Mouse (Mus musculus) frontal cortex, postnatal 36 days (tissue): ENCODE data around the gene Lurap1l.
"Not testable (repeated sequence)": the region's sequence is repeated elsewhere in the genome, so short reads cannot be mapped to it uniquely, and the experiment has no call there.

ENCODE experiments used
- DNase-seq, 2 experiments: peaks; one replicate each; pipeline ENCODE4 v3.0.0; 2022; ENCODE audit warnings: low spot score in 2 of 2

Lurap1l gene

DNA sequence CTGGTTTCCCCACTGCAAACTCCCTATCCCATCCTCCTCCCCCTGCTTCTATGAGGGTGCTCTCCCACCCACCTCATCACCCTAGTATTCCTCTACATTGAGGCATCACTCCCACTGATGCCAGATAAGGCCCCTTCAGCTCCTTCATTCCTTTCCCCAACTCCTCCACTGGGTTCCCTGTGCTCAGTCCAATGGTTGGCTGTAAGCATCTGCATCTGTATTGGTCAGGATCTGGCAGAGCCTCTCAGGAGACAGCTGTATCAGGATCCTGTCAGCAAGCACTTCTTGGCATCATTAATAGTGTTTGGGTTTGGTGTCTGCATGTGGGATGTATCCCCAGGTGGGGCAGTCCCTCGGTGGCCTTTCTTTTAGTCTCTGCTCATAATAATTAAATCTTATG is 6.7 kb downstream of the Lurap1l start:
- not testable (repeated sequence) for DNase-seq

GRCm38 (mm10) chr4:80917812-80918211 is 7.4 kb downstream of the Lurap1l start:
- no peak for DNase-seq

GRCm38 (mm10) chr4:80918526-80919129 is 8.2 kb downstream of the Lurap1l start:
- no peak for DNase-seq

- DNase-seq, result no peak
These were observed 8.9 kb downstream of the Lurap1l start for GRCm38 (mm10) chr4:80919217-80919867.

- DNase-seq, result no peak
These were observed 11.4 kb downstream of the Lurap1l start for GRCm38 (mm10) chr4:80921646-80922489.

DNA sequence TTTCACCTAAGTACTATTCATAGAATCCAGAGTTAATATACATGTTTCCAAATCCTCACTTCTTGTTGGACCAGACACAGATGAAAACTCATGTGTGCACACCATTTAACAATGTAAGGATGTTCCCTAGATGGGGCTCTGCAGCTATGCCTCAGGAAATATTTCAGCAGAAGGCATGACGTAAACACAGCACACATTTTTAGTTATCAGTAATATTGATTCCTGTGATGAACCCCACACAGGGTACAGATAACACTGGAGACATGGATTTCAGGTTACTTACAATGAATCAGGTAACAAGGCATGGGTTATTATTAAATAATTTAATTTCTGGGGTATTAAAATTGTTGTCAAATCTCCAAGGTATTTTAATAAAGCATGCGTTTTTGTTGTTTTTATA is 12.2 kb downstream of the Lurap1l start:
- DNase-seq, result no peak

DNA sequence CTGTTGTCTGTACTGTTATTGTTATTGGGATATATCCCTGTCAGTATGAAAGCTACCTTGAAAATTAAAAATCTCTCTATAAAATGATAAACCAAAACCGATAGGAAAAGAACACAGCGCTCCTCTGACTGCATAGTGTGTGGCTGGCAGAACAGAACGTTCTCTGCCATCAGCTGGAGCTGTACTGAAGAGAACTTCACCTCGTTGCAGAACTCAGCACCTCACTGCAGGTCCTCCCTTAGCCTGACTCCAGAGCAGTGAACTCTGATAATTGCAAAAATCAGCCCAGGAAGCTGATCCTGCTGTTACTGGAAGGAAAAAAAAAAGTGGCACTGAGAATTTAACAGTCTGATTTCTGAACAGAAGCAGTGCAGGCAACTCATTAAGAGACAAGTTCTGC is 14.4 kb downstream of the Lurap1l start:
- no peak for DNase-seq

DNA sequence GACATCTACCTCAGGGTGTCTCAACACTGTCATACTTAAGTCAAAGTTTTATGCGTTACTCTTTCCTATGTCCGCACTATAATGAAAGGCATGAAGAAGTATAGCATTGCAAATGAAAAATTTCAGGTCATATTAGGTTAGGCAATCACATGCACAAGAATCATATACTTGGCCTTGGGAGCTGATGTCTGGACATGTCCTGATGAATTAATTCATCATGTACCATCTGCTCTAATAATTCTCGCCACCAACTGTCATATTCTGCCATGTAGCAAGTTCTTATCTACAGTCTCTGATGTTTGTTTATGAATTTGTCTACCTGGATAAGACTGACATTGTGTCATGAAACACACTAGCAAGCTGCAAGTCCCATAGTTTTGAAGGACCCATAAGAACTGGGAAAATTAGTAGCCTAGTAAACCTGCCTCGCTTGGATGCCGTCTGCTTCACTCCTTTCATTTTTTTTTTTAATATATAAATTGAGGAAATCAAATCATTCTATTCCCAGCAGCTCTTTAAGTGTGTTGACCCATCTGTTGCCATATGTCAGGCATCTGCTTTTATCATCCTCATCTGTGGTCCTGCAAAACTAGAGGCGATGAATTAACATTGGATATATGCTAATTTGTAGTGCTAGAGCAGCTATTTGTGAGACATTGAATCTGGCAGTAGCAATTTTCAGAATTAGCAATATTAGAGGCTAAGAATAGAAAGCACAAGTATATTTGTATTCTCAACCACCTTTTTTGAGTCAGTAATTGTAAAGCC is 15.5 kb downstream of the Lurap1l start:
- DNase-seq, result no peak

DNA sequence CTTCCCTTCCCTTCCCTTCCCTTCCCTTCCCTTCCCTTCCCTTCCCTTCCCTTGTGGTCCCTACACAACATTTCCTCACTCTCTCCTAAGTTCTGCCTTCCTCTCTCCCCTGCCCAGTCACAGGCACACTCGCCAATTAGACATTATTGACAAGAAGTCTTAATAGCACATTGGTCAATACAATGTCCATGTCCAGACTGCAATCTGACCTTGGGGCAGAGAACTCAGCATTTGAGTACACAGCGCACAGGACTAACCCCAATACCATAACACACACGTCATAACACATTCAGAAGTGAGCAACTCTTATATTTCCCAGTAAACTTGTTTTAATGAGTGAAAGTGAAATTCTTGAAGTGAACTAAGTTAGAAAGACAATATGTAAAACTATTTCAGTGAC is 24.3 kb downstream of the Lurap1l start:
- no peak for DNase-seq

- DNase-seq, result no peak
These were observed 28.7 kb downstream of the Lurap1l start for GRCm38 (mm10) chr4:80939115-80939514.

GRCm38 (mm10) chr4:80940946-80941345 is 30.5 kb downstream of the Lurap1l start:
- no peak for DNase-seq

DNA sequence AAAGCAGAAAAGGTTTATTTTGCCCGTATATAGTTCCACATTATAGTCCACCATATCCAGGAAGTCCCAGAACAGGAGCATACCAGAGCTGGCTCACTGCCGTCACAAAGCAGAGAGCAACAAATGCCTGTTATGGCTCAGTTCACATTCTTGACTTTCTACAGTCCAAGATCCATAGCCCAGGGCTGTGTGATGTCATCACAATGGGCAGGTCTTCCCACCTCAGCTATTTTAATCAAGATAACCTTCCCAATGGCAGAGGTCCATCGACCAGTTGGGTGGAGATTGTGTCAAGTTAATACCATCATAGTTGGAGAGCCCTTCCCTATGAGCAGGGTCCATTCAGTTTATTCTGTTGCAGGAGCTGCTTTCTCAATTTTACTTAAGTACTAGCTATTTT is 31.5 kb downstream of the Lurap1l start:
- no peak for DNase-seq

DNA sequence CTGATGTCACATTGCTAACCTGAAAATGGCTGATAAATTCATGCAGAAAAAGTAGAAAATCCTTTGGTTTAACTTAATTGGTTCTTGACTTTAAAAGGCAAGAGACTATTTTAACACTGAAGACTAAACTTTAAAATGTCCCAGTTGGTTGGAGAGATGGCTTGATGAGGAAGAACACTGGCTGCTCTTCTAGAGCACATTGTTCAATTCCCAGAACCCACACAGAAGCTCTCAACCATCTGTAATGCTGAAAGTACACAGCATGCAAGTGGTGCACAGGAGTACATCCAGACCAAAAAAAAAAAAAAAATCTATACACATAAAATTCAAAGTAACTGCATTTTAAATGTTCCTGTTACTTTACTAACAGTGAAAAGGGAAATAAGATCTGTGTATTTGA is 34.2 kb downstream of the Lurap1l start:
- DNase-seq, result no peak

- no peak for DNase-seq
These were observed 38.7 kb downstream of the Lurap1l start for GRCm38 (mm10) chr4:80949110-80949509.

GRCm38 (mm10) chr4:80949720-80950119 is 39.3 kb downstream of the Lurap1l start:
- no peak for DNase-seq

- DNase-seq, result no peak
These were observed 39.9 kb downstream of the Lurap1l start for GRCm38 (mm10) chr4:80950280-80950781.

DNA sequence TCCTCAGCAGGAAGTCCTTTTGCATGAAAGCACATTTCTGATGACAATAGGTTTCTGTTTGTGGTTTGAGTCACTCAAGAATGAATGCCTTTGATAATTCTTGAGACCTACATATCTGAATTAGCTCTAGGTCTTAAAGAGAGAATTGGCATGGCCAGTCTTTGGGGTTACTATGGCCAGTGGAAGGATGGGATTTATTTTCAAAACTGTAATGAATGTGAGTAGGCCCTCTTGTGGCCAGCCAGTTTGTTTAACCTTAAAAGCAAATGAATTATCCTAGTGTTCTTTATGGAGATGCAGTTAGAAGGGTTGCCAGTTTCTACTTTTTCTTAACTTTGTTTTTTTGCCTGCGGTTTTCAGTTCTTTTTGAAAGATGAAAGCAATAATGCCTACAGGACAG is 42.2 kb downstream of the Lurap1l start:
- DNase-seq, result no peak

GRCm38 (mm10) chr4:80955942-80956341 is 45.5 kb downstream of the Lurap1l start:
- no peak for DNase-seq

DNA sequence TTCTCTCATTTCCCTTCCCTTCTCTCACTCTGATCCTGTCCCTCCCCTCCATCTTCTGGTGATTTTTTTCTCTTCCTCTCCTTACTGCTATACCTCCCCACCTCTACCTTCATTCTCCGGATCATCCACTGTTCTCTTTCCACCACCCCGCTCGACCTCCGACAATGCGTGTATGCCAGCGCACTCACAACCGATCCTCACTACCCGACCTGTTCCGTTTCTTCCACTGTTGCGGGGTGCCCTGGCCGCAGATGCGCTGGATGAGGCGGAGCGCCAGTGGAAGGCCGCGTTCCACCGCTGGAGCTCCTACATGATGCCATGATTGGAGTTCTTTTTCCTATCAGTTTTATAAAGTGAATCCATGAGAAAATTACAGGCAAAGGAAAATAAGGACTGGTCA is 57.1 kb downstream of the Lurap1l start:
- DNase-seq, result no peak

- no peak for DNase-seq
These were observed 61.4 kb downstream of the Lurap1l start for GRCm38 (mm10) chr4:80971846-80972245.

GRCm38 (mm10) chr4:80973896-80974295 is 63.5 kb downstream of the Lurap1l start:
- no peak for DNase-seq

GRCm38 (mm10) chr4:80990819-80991218 is 80.4 kb downstream of the Lurap1l start:
- no peak for DNase-seq
